Mouse (Mus musculus) lung, postnatal 0 days (tissue): Measurements from ENCODE around the gene Rnpep. TPM values are rescaled to one million over a fixed set of nuclear protein-coding genes. Genes with fewer than 3 reads are reported as not detected.

Experiments used
- ATAC-seq: fragments of 200-750 bp; cut with Nextera tagmentation; 2 replicates; pipeline ENCODE4 v1.8.0; 2017; ENCODE audit warnings: moderate library complexity
- DNase-seq: peaks from one replicate; pipeline ENCODE4 v3.0.0-alpha.2; 2016; ENCODE audit warnings: low spot score
- H3K27ac ChIP-seq: fragments of 300-500 bp; sonication (generic); 2 replicates; pipeline ENCODE4 v1.5.1; 2014; ENCODE audit warnings: antibody characterized with exemption, mild to moderate bottlenecking, low read length, mixed read lengths
- H3K27me3 ChIP-seq: fragments of 300-500 bp; sonication (generic); replicated peaks from 2 replicates; pipeline ENCODE4 v1.6.1; 2014; ENCODE audit warnings: low read length, mixed read lengths; ENCODE audit not compliant: insufficient read depth
- H3K36me3 ChIP-seq: fragments of 300-500 bp; sonication (generic); 2 replicates; pipeline ENCODE4 v1.6.1; 2014; ENCODE audit warnings: low read length, mixed read lengths; ENCODE audit not compliant: insufficient read depth
- H3K4me1 ChIP-seq: fragments of 300-500 bp; sonication (generic); 2 replicates; pipeline ENCODE4 v1.6.1; 2014; ENCODE audit warnings: antibody characterized with exemption, low read depth, low read length, mixed read lengths; ENCODE audit not compliant: insufficient read depth
- H3K4me2 ChIP-seq: fragments of 300-500 bp; sonication (generic); replicated peaks from 2 replicates; pipeline ENCODE4 v1.6.1; 2014; ENCODE audit warnings: low read depth, mild to moderate bottlenecking, low read length, moderate library complexity, mixed read lengths
- H3K4me3 ChIP-seq: fragments of 300-500 bp; sonication (generic); 2 replicates; pipeline ENCODE4 v1.5.1; 2014; ENCODE audit warnings: low read depth, low read length
- H3K9ac ChIP-seq: fragments of 300-500 bp; sonication (generic); replicated peaks from 2 replicates; pipeline ENCODE4 v1.6.1; 2014; ENCODE audit warnings: low read depth, mild to moderate bottlenecking
- H3K9me3 ChIP-seq: fragments of 300-500 bp; sonication (generic); 2 replicates; pipeline ENCODE4 v1.6.1; 2016; ENCODE audit warnings: low read length, mixed read lengths
- CTCF ChIP-seq: IDR thresholded peaks from 2 replicates; pipeline ENCODE4 v1.5.1; 2016; ENCODE audit warnings: antibody characterized with exemption, mild to moderate bottlenecking
- EP300 ChIP-seq: IDR thresholded peaks from 2 replicates; pipeline ENCODE4 v1.6.1; 2016; ENCODE audit warnings: antibody characterized with exemption, mild to moderate bottlenecking, control low read depth
- WGBS: fragments of 180-500 bp; shearing (Covaris S2); extraction: QIAGEN DNeasy Blood & Tissue Kit; methylation state at CpG from one replicate; pipeline ENCODE4 v1.1.7; 2014; 5-methylcytosine and 5-hydroxymethylcytosine counted together
- polyA plus RNA-seq: library from polyadenylated mRNA; unstranded; fragments of >200 nt; fragmentation: Nextera tagmentation; extraction: Ambion mirVana; gene quantifications from 2 replicates; pipeline ENCODE4 v1.2.1, GENCODE M21; 2015

Rnpep gene
- polyA plus RNA-seq, result 50.2 and 67.5 TPM in 2 replicates

DNA sequence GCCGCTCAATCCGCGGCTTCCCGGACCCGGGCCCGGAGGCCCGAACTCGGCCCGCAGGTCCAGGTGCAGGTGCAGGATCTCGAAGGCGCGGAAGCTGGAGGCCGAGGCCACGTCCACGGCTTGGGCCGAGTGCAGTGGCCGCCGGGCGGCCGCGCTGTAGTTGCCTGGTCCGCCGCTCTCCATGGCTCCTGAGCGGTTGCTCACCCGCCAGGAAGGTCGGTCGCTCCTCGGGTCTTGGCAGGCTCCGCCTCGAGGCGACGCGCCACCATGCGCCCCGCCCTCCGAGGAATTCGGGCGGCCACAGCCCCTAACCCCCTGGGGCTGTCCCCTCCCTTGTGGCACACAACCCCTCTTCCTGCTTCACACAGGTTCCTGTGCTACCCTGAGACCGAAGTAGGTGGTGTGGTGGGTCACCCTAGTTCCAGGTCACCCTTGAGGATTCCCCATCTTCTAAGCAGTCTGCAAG is at the start of gene Rnpep:
TSS of gene Rnpep (minus strand) at position 259 of the 466 bp plus-strand sequence.
- DNase-seq (peak; percentile 74), ATAC-seq (peak; percentile 85)
- no peaks in the 10 kb centered on the region for H3K4me1 ChIP-seq
- H3K4me2 ChIP-seq, result peak within 1 kb of the TSS; percentile 93
- H3K27ac ChIP-seq, result peak within 1 kb of the TSS; percentile 95
- peak within 1 kb of the TSS; percentile 83 for H3K4me3 ChIP-seq
- H3K9me3 ChIP-seq, result no peaks in the 10 kb centered on the region
- TF ChIP-seq EP300 (no peak), CTCF (peak; percentile 16; the same call in 1 of the 2 replicates)
- H3K27me3 ChIP-seq, result no peaks in the 10 kb centered on the region
- H3K9ac ChIP-seq, result peak within 1 kb of the TSS; percentile 94
- WGBS, result 0% methylated on average over 27 of the region's 39 CpGs
- no peaks in the 10 kb centered on the region for H3K36me3 ChIP-seq

- 70% methylated on average over 6 of the region's 6 CpGs for WGBS
Observed at GRCm38 (mm10) chr1:135330578-135330977, 46.7 kb upstream of the Rnpep start.

GRCm38 (mm10) chr1:135328368-135328767 is 44.5 kb upstream of the Rnpep start:
- Histone ChIP-seq H3K4me1 (0 out of 2 replicates have a peak, but pooled peaks cover 4% of the 10 kb centered on the region), H3K9me3 (no peaks in the 10 kb centered on the region), H3K9ac (no peak overlapping the region), H3K36me3 (no peaks in the 10 kb centered on the region), H3K4me2 (no peak overlapping the region), H3K27me3 (no peaks in the 10 kb centered on the region), H3K27ac (no peak overlapping the region), H3K4me3 (no peak overlapping the region)
- ATAC-seq (no peak), DNase-seq (no peak)
- TF ChIP-seq EP300 (no peak), CTCF (no peak)
- WGBS, result 68% methylated on average over 5 of the region's 5 CpGs

More at GRCm38 (mm10) chr1:135330578-135330977, 46.7 kb upstream of the Rnpep start:
- Histone ChIP-seq H3K27ac (no peak overlapping the region), H3K9ac (no peak overlapping the region), H3K36me3 (no peaks in the 10 kb centered on the region), H3K9me3 (no peaks in the 10 kb centered on the region), H3K27me3 (no peaks in the 10 kb centered on the region), H3K4me3 (no peak overlapping the region), H3K4me1 (no peaks in the 10 kb centered on the region), H3K4me2 (no peak overlapping the region)
- ATAC-seq (no peak), DNase-seq (no peak)
- no peak for TF ChIP-seq CTCF
- TF ChIP-seq EP300, result no peak

DNA sequence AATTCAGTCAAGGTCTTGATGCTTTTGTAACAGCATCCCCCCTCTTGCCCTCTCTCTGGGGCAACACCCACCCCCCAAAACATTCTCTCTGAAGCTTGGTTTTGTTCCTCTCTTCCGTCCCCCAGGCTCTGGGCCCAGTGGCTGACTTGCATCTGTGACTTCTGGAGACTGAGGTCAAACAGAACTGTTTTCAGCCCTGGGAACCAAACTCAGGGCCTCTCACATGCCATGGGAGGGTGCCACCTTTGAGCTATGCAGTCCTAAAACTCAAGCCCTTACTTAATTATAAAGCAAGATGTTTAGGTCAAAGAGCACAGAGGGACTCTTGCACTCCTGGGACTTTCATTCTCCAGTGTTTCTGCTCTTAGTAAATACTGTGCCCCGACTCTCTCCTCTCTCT is 42.0 kb upstream of the Rnpep start:
- Histone ChIP-seq H3K27ac (no peak overlapping the region), H3K9ac (no peak overlapping the region), H3K4me1 (0 out of 2 replicates have a peak, but pooled peaks cover 4% of the 10 kb centered on the region), H3K27me3 (no peaks in the 10 kb centered on the region), H3K36me3 (no peaks in the 10 kb centered on the region), H3K4me2 (peak overlapping the region; percentile 25; the same call in 1 of the 2 replicates), H3K9me3 (no peaks in the 10 kb centered on the region), H3K4me3 (no peak overlapping the region)
- no peak for ATAC-seq
- TF ChIP-seq CTCF, result no peak
- TF ChIP-seq EP300, result no peak
- 61% methylated on average over 2 of the region's 2 CpGs for WGBS
- DNase-seq, result no peak

DNA sequence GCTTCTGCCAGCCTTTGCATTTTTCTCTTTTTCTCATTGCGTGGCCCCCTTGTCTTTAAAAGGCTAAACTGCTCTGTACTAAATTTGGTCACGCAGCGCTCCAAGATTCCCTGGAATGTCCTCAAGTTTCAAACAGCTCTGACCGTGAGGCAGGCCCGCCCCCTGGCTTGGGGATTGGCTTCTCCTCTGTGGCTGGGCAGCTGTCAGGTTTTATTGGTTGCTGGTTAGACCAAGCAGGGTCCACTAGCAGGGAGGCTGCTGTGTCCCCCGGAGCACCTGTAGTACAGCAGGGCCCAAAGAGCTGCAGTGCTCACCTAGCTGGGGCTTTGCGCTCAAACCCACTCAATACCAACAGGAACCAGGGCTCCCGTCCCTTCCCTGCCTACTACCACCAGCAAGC is 40.7 kb upstream of the Rnpep start, which contains the start of gene Lmod1:
TSS of gene Lmod1 (plus strand) at position 237 of the 400 bp plus-strand sequence.
- 0 out of 2 replicates have a peak, but pooled peaks cover 4% of the 10 kb centered on the region for H3K4me1 ChIP-seq
- ATAC-seq (peak; percentile 91), DNase-seq (peak; percentile 88)
- no peak within 1 kb of the TSS for H3K9ac ChIP-seq
- H3K36me3 ChIP-seq, result no peaks in the 10 kb centered on the region
- H3K4me2 ChIP-seq, result peak within 1 kb of the TSS; percentile 37
- no peaks in the 10 kb centered on the region for H3K27me3 ChIP-seq
- H3K9me3 ChIP-seq, result no peaks in the 10 kb centered on the region
- TF ChIP-seq EP300, result no peak
- TF ChIP-seq CTCF, result peak; percentile 35
- H3K27ac ChIP-seq, result no peak within 1 kb of the TSS
- WGBS, result 9% methylated on average over 8 of the region's 8 CpGs
- H3K4me3 ChIP-seq, result no peak within 1 kb of the TSS

DNA sequence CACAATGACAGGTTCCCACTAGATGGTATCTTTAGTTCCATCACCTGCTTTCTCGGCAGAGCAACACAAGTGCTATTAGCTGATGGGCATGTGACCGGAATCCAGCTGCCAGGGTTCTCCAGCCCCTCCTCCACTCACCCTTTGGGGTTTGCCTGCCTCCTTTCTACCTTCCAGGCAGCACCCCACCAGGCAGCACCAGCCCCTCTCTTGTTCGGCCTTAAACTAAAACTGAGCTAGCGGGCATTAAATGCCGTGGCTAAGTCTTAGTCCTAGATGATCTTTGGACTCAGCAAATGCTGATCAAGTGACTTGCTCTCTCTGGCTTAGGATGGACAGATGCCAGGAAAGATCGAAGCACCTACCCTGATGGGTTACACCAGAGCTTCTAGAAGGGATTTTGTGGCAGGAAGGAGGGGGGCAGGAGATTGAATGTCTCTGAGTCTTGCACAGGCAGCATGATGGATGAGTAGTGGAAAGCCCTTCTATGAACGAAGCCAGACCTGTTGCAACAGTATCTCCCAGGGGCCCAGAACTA is 39.5 kb upstream of the Rnpep start:
- H3K9me3 ChIP-seq, result no peaks in the 10 kb centered on the region
- no peaks in the 10 kb centered on the region for H3K36me3 ChIP-seq
- TF ChIP-seq CTCF (no peak), EP300 (no peak)
- WGBS, result 73% methylated on average over 7 of the region's 7 CpGs
- ATAC-seq (no peak), DNase-seq (no peak)
- no peaks in the 10 kb centered on the region for H3K27me3 ChIP-seq
- H3K9ac ChIP-seq, result no peak overlapping the region
- H3K4me2 ChIP-seq, result no peak overlapping the region
- H3K4me3 ChIP-seq, result no peak overlapping the region
- H3K27ac ChIP-seq, result no peak overlapping the region
- H3K4me1 ChIP-seq, result 0 out of 2 replicates have a peak, but pooled peaks cover 4% of the 10 kb centered on the region
